Mouse (Mus musculus) stomach, embryonic 14.5 days (tissue): Measurements from ENCODE around the gene Rbm34. TPM values are rescaled to one million over a fixed set of nuclear protein-coding genes. Genes with fewer than 3 reads are reported as not detected.

Experiments
- ATAC-seq: fragments of 200-750 bp; cut with Nextera tagmentation; 2 replicates; pipeline ENCODE4 v1.8.0; 2017; ENCODE audit warnings: low read depth, moderate TSS enrichment; ENCODE audit not compliant: insufficient number of reproducible peaks, insufficient read depth, low FRiP score
- H3K27ac ChIP-seq: fragments of 300-500 bp; sonication (generic); 2 replicates; pipeline ENCODE4 v1.5.1; 2014; ENCODE audit warnings: mild to moderate bottlenecking, low read length, moderate library complexity, mixed read lengths
- H3K27me3 ChIP-seq: fragments of 300-500 bp; sonication (generic); 2 replicates; pipeline ENCODE4 v1.6.1; 2014; ENCODE audit warnings: low read length, control low read depth, mixed read lengths; ENCODE audit not compliant: control insufficient read depth, insufficient read depth
- H3K36me3 ChIP-seq: fragments of 300-500 bp; sonication (generic); 2 replicates; pipeline ENCODE4 v1.6.1; 2014; ENCODE audit warnings: mild to moderate bottlenecking, control low read depth, low read length, moderate library complexity, mixed read lengths; ENCODE audit not compliant: control insufficient read depth, insufficient read depth
- H3K4me1 ChIP-seq: fragments of 300-500 bp; sonication (generic); 2 replicates; pipeline ENCODE4 v1.6.1; 2014; ENCODE audit warnings: low read length, control low read depth, mixed read lengths; ENCODE audit not compliant: control insufficient read depth, insufficient read depth
- H3K4me2 ChIP-seq: fragments of 300-500 bp; sonication (generic); replicated peaks from 2 replicates; pipeline ENCODE4 v1.6.1; 2014; ENCODE audit warnings: low read depth, low read length, control low read depth
- H3K4me3 ChIP-seq: fragments of 300-500 bp; sonication (generic); 2 replicates; pipeline ENCODE4 v1.5.1; 2014; ENCODE audit warnings: low read depth, low read length, control low read depth
- H3K9ac ChIP-seq: fragments of 300-500 bp; sonication (generic); replicated peaks from 2 replicates; pipeline ENCODE4 v1.6.1; 2014; ENCODE audit warnings: low read depth, mild to moderate bottlenecking, control low read depth, low read length, moderate library complexity, mixed read lengths
- H3K9me3 ChIP-seq: fragments of 300-500 bp; sonication (generic); 2 replicates; pipeline ENCODE4 v1.6.1; 2016; ENCODE audit warnings: low read depth, low read length, control low read depth; ENCODE audit not compliant: control insufficient read depth
- WGBS: fragments of 180-500 bp; shearing (Covaris S2); extraction: QIAGEN DNeasy Blood & Tissue Kit; methylation state at CpG from one replicate; pipeline ENCODE4 v1.1.7; 2014; 5-methylcytosine and 5-hydroxymethylcytosine counted together
- polyA plus RNA-seq: library from polyadenylated mRNA; unstranded; fragments of >200 nt; fragmentation: Nextera tagmentation; extraction: Ambion mirVana; gene quantifications from 2 replicates; pipeline ENCODE4 v1.2.1, GENCODE M21; 2014

Rbm34 gene
- polyA plus RNA-seq, 1 experiment from 2014 or later, result 25.0 TPM

DNA sequence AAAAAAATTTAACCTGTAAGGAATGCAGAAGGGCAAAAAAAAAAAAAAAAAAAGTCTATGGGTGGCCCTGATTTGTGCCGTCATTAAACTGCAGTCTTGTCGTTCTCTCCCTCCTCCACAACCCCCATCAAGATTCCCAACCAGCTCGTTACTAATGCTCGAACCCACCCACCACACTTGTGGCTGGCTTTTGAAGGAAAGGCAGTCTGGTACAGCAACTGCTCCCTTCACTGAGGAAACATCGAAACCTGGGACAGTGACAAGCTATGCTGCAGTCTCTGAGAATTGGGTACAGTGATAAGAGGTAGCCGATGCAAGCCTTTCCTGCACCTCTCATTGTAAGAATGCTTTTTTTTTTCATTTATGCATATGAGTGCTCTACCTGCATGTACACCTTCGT is 24.4 kb downstream of the Rbm34 start:
- Histone ChIP-seq H3K27me3 (no peaks in the 10 kb centered on the region), H3K4me1 (peaks cover 11% of the 10 kb centered on the region), H3K9me3 (no peaks in the 10 kb centered on the region), H3K27ac (no peak overlapping the region; the same call in 1 of the 2 replicates), H3K4me2 (peak overlapping the region; percentile 64), H3K9ac (0 out of 2 replicates have a peak overlapping the region, but pooled peaks have one; percentile 48), H3K36me3 (peaks cover 22% of the 10 kb centered on the region; the same call in 1 of the 2 replicates), H3K4me3 (no peak overlapping the region)
- WGBS, result 82% methylated on average over 7 of the region's 7 CpGs
- no peak for ATAC-seq

DNA sequence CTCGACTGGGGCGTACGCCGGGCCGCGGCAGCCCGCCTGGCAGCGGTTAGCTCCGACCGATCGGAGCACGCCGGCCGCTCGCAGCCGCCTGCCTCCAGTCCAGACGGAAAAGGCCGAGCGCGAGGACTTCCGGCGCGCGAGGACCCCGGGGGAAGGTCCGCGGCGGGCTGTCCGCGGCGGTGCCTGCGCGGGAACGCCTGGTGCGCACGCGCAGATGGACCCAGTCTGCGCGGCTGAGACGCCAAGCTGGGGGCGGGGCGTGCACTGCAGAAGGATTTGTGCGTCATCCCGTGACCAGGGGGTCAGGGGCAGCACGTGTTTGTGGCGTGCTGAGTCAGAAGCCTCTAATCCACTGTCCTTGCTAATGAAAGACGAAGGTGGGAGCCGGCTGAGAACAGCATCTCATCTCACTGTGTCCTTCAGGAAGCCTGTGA is 25.1 kb downstream of the Rbm34 start, which contains the start of gene Tomm20:
Gene Tomm20, minus strand, starts transcription at position 115 of the 434 bp plus-strand sequence.
- Histone ChIP-seq H3K4me1 (peaks cover 11% of the 10 kb centered on the region), H3K9me3 (no peaks in the 10 kb centered on the region), H3K27me3 (no peaks in the 10 kb centered on the region), H3K9ac (peak within 1 kb of the TSS; percentile 96), H3K27ac (peak within 1 kb of the TSS; percentile 88), H3K4me2 (peak within 1 kb of the TSS; percentile 81), H3K36me3 (peaks cover 15% of the 10 kb centered on the region; the same call in 1 of the 2 replicates), H3K4me3 (peak within 1 kb of the TSS; percentile 71)
- ATAC-seq, result peak; percentile 91
- WGBS, result under 1% methylated on average over 48 of the region's 48 CpGs

DNA sequence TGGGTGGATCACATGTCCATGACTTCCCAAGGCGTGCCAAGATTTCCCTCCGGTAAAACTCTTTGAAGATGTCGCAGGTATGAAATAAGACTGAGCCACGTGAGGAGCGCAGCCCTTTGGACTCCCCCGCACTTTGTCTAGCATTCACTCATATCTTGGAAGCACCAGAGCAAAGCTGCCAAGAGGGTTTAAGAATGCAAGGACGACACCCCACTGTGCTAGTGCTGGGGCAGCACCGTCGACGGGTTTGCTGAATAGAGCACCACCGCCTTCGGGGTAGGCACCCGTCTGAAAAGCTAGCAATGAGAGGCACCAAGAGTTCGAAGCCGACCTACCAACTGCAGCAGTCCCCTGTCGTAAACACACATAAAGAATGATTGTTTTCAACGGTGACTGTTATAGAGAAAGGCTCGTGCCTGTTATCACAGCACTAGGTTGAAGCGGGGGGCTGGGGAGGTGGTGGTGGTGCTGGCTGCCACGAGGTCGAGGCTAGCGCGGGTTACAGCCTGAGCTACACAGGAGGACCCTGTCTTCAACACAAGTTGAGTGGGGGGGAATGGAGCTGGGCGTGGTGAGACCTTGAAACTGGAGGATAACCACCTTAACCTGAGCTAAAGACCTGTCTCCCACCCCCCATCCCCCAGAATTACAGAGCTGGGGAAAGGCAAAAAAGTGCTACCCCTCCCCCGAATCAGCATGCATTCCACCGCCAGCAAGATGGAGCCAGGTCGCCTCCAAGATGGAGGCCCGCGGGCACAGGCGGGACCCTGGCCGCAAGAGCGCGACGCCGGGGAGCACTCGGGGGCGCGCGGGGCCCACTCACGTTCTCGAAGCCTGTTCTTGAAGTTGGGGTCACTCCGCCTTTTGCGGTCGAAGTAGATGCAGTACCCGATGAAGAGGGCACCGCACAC is 25.8 kb downstream of the Rbm34 start:
- WGBS, result under 1% methylated on average over 46 of the region's 46 CpGs
- peaks cover 11% of the 10 kb centered on the region for H3K4me1 ChIP-seq
- peak overlapping the region; percentile 81 for H3K4me2 ChIP-seq
- peak overlapping the region; percentile 96 for H3K9ac ChIP-seq
- H3K36me3 ChIP-seq, result peaks cover 14% of the 10 kb centered on the region; the same call in 1 of the 2 replicates
- no peaks in the 10 kb centered on the region for H3K27me3 ChIP-seq
- H3K4me3 ChIP-seq, result peak overlapping the region; percentile 71
- peak overlapping the region; percentile 88 for H3K27ac ChIP-seq
- ATAC-seq, result peak; percentile 73
- no peaks in the 10 kb centered on the region for H3K9me3 ChIP-seq

DNA sequence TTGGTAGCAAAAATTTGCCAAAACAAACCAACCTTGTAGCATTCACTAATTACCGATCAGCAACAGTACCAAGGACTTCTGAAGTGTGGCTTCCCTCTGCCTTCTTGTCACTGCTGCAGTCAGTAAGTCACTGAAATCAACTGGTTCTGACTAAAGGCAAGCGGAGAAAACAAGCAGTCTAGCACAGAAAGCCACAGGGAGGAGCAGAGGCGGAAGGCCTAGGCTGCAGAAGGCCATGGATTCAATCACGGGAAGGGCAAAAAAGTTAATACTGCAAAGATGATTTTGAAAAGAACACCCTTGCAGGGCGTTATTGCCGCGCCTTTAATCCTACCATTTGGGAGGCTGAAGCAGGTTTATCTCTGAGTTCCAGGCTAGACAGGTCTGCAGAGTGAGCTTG is 27.3 kb downstream of the Rbm34 start:
- Histone ChIP-seq H3K36me3 (peaks cover 21% of the 10 kb centered on the region), H3K4me2 (peak overlapping the region; percentile 81), H3K27ac (no peak overlapping the region), H3K9me3 (no peaks in the 10 kb centered on the region), H3K4me3 (no peak overlapping the region), H3K9ac (0 out of 2 replicates have a peak overlapping the region, but pooled peaks have one; percentile 96), H3K27me3 (no peaks in the 10 kb centered on the region), H3K4me1 (peaks cover 11% of the 10 kb centered on the region)
- ATAC-seq, result no peak
- 85% methylated on average over 7 of the region's 7 CpGs for WGBS

DNA sequence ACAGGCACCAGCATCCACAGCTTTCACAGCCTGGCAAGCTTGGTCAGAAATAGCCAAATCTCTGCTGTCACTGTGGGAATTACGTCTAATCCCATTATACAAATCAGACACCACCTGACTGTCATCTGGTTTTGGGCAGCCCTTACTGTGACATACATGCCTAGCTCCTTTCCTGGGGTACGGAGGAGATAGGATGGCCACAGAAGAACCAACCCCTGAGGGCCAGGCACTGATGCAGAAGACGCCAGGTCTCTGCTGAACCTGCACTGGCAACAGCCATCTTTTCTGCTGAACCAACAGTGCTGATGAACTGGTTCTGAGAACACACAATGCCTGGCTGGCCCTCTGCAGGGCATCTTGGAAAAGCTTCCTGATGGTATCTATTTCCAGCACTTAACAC is 33.5 kb downstream of the Rbm34 start:
- Histone ChIP-seq H3K4me1 (no peaks in the 10 kb centered on the region), H3K9ac (no peak overlapping the region), H3K27me3 (no peaks in the 10 kb centered on the region), H3K4me2 (no peak overlapping the region), H3K4me3 (no peak overlapping the region), H3K27ac (no peak overlapping the region), H3K36me3 (peaks cover 66% of the 10 kb centered on the region), H3K9me3 (no peaks in the 10 kb centered on the region)
- WGBS, result 91% methylated on average over 3 of the region's 3 CpGs
- no peak for ATAC-seq

DNA sequence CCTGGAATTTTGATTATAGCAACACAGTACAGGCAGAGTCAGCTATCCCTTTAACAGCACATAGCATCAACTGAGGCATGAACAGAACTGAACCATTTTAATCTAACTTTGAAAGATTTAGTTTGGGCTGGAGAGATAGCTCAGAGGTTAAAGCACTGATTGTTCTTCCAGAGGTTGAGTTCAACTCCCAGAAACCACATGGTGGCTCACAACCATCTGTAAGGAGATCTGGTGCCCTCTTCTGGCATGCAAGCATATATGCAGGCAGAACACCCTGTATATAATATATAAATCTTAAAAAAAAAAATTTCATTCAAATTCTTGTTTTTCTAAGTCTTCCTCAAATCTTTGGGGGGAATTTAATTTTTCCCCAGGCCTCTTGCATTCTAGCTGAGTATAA is 34.9 kb downstream of the Rbm34 start:
- no peak overlapping the region for H3K4me3 ChIP-seq
- H3K27ac ChIP-seq, result no peak overlapping the region
- H3K4me1 ChIP-seq, result no peaks in the 10 kb centered on the region
- H3K4me2 ChIP-seq, result no peak overlapping the region
- no peaks in the 10 kb centered on the region for H3K9me3 ChIP-seq
- no peak overlapping the region for H3K9ac ChIP-seq
- peaks cover 78% of the 10 kb centered on the region for H3K36me3 ChIP-seq
- no peak for ATAC-seq
- H3K27me3 ChIP-seq, result no peaks in the 10 kb centered on the region

DNA sequence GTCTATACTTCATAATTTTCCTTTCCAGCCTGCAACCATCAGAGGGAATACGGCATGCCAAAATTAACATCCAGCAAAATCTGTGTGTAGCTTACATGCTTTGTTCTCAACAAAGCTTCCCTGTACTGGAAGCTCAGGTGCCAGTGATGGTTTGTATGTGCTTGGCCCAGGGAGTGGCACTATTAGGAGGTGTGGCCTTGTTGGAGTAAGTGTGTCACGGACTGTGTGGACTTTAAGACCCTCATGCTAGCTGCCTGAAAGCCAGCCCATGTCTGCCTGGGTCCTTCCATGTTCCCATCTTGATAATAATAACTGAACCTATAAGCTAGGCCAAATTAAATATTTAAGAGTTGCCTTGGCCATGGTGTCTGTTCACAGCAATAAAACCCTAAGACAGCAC is 35.5 kb downstream of the Rbm34 start:
- no peak for ATAC-seq
- Histone ChIP-seq H3K9ac (no peak overlapping the region), H3K4me3 (no peak overlapping the region), H3K27me3 (no peaks in the 10 kb centered on the region), H3K4me1 (no peaks in the 10 kb centered on the region), H3K27ac (no peak overlapping the region), H3K36me3 (peaks cover 80% of the 10 kb centered on the region), H3K4me2 (no peak overlapping the region), H3K9me3 (no peaks in the 10 kb centered on the region)
- WGBS, result 92% methylated on average over 2 of the region's 2 CpGs

DNA sequence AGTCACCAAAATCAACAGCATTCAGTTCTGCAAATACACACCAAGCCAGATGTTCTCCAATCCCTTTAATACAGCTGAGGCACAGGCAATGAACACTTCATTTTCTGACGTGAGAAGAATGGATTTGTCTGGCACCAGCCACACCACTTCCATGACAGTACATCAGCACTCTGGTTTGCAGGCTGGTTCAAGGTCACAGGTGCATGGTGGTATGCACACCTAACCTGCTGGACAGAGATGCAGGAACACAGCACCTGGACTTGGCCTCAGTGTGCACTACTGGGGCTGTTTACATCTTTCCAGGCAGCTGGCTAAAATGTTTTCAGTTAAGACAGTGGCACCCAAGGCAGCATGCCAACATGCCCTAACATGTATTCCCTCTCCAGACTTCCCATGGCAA is 38.2 kb downstream of the Rbm34 start:
- Histone ChIP-seq H3K4me3 (no peak overlapping the region), H3K4me1 (no peaks in the 10 kb centered on the region), H3K4me2 (no peak overlapping the region), H3K27me3 (no peaks in the 10 kb centered on the region), H3K9me3 (no peaks in the 10 kb centered on the region), H3K27ac (no peak overlapping the region), H3K9ac (no peak overlapping the region), H3K36me3 (peaks cover 64% of the 10 kb centered on the region)
- ATAC-seq, result no peak
- 54% methylated on average over 1 of the region's 1 CpGs for WGBS
